Mouse (Mus musculus): ENCODE measurements at regions not wholly inside any gene's neighbourhood (a gene's known extent, or its start where the extent isn't known, plus 50 kb on each side); places are given as distances from the start of the nearest gene placed in this dataset.

- Histone ChIP-seq H3K27ac (ENCODE audit: insufficient read depth, low read depth, low read length) (no peak overlapping the region), H3K4me1 (ENCODE audit: control insufficient read depth, insufficient read depth, low read length) (peaks cover 37% of the 10 kb centered on the region), H3K4me3 (ENCODE audit: insufficient read depth, low read length) (no peak overlapping the region)
- TF ChIP-seq POLR2A (IDR thresholded peaks at IDR 0.05; ENCODE audit: borderline replicate concordance, low read depth, low read length) = no peak
Measured at GRCm38 (mm10) chr3:8751356-8751755, 858.5 kb downstream of the Zfp704 start.

GRCm38 (mm10) chr3:8750858-8751257 lies 859.0 kb downstream of the Zfp704 start:
- Histone ChIP-seq H3K27ac (ENCODE audit: insufficient read depth, low read depth, low read length) (no peak overlapping the region), H3K4me3 (ENCODE audit: insufficient read depth, low read length) (no peak overlapping the region), H3K4me1 (ENCODE audit: control insufficient read depth, insufficient read depth, low read length) (peaks cover 35% of the 10 kb centered on the region)
- no peak for TF ChIP-seq CTCF (IDR thresholded peaks at IDR 0.05; ENCODE audit: low read depth, low read length)
- TF ChIP-seq POLR2A (IDR thresholded peaks at IDR 0.05; ENCODE audit: borderline replicate concordance, low read depth, low read length) = no peak

- Histone ChIP-seq H3K4me1 (ENCODE audit: control insufficient read depth, insufficient read depth, low read length) (peaks cover 37% of the 10 kb centered on the region), H3K4me3 (ENCODE audit: insufficient read depth, low read length) (no peak overlapping the region), H3K27ac (ENCODE audit: insufficient read depth, low read depth, low read length) (no peak overlapping the region)
- no peak for TF ChIP-seq POLR2A (IDR thresholded peaks at IDR 0.05; ENCODE audit: borderline replicate concordance, low read depth, low read length)
- no peak for TF ChIP-seq CTCF (IDR thresholded peaks at IDR 0.05; ENCODE audit: low read depth, low read length)
Measured at GRCm38 (mm10) chr3:8750162-8750561, 859.7 kb downstream of the Zfp704 start.

- H3K4me3 ChIP-seq (ENCODE audit: insufficient read depth, low read length) = no peak overlapping the region; the same call in 1 of the 2 replicates
- TF ChIP-seq POLR2A (IDR thresholded peaks at IDR 0.05; ENCODE audit: borderline replicate concordance, low read depth, low read length) (no peak), CTCF (IDR thresholded peaks at IDR 0.05; ENCODE audit: low read depth, low read length) (no peak)
- peaks cover 42% of the 10 kb centered on the region for H3K4me1 ChIP-seq (ENCODE audit: control insufficient read depth, insufficient read depth, low read length)
- H3K27ac ChIP-seq (ENCODE audit: insufficient read depth, low read depth, low read length) = peak overlapping the region; percentile 95
Measured at GRCm38 (mm10) chr3:8747201-8747600, 862.7 kb downstream of the Zfp704 start.

- Histone ChIP-seq H3K4me3 (ENCODE audit: insufficient read depth, low read length) (peak overlapping the region; percentile 22), H3K4me1 (ENCODE audit: control insufficient read depth, insufficient read depth, low read length) (peaks cover 46% of the 10 kb centered on the region), H3K27ac (ENCODE audit: insufficient read depth, low read depth, low read length) (peak overlapping the region; percentile 95)
- TF ChIP-seq POLR2A (IDR thresholded peaks at IDR 0.05; ENCODE audit: borderline replicate concordance, low read depth, low read length) = no peak
- TF ChIP-seq CTCF (IDR thresholded peaks at IDR 0.05; ENCODE audit: low read depth, low read length) = no peak
Measured at GRCm38 (mm10) chr3:8746677-8747076, 863.2 kb downstream of the Zfp704 start.

GRCm38 (mm10) chr3:8746037-8746436 lies 863.8 kb downstream of the Zfp704 start:
- peaks cover 48% of the 10 kb centered on the region for H3K4me1 ChIP-seq (ENCODE audit: control insufficient read depth, insufficient read depth, low read length)
- H3K4me3 ChIP-seq (ENCODE audit: insufficient read depth, low read length) = no peak overlapping the region
- TF ChIP-seq CTCF (IDR thresholded peaks at IDR 0.05; ENCODE audit: low read depth, low read length) = no peak
- no peak for TF ChIP-seq POLR2A (IDR thresholded peaks at IDR 0.05; ENCODE audit: borderline replicate concordance, low read depth, low read length)
- H3K27ac ChIP-seq (ENCODE audit: insufficient read depth, low read depth, low read length) = peak overlapping the region; percentile 95

- H3K4me1 ChIP-seq (ENCODE audit: control insufficient read depth, insufficient read depth, low read length) = peaks cover 46% of the 10 kb centered on the region
- peak overlapping the region; percentile 50 for H3K27ac ChIP-seq (ENCODE audit: insufficient read depth, low read depth, low read length)
- no peak overlapping the region for H3K4me3 ChIP-seq (ENCODE audit: insufficient read depth, low read length)
- TF ChIP-seq CTCF (IDR thresholded peaks at IDR 0.05; ENCODE audit: low read depth, low read length) = no peak
- TF ChIP-seq POLR2A (IDR thresholded peaks at IDR 0.05; ENCODE audit: borderline replicate concordance, low read depth, low read length) = no peak
Measured at GRCm38 (mm10) chr3:8744857-8745256, 865.0 kb downstream of the Zfp704 start.

- TF ChIP-seq CTCF (IDR thresholded peaks at IDR 0.05; ENCODE audit: low read depth, low read length) = no peak
- no peak for TF ChIP-seq POLR2A (IDR thresholded peaks at IDR 0.05; ENCODE audit: borderline replicate concordance, low read depth, low read length)
- H3K27ac ChIP-seq (ENCODE audit: insufficient read depth, low read depth, low read length) = no peak overlapping the region
- no peak overlapping the region for H3K4me3 ChIP-seq (ENCODE audit: insufficient read depth, low read length)
- H3K4me1 ChIP-seq (ENCODE audit: control insufficient read depth, insufficient read depth, low read length) = peaks cover 46% of the 10 kb centered on the region
Measured at GRCm38 (mm10) chr3:8743650-8744049, 866.2 kb downstream of the Zfp704 start.

- TF ChIP-seq CTCF (IDR thresholded peaks at IDR 0.05; ENCODE audit: low read depth, low read length) (no peak), POLR2A (IDR thresholded peaks at IDR 0.05; ENCODE audit: borderline replicate concordance, low read depth, low read length) (no peak)
- H3K27ac ChIP-seq (ENCODE audit: insufficient read depth, low read depth, low read length) = no peak overlapping the region
- H3K4me3 ChIP-seq (ENCODE audit: insufficient read depth, low read length) = no peak overlapping the region
- H3K4me1 ChIP-seq (ENCODE audit: control insufficient read depth, insufficient read depth, low read length) = peaks cover 41% of the 10 kb centered on the region
Measured at GRCm38 (mm10) chr3:8741266-8742023, 868.4 kb downstream of the Zfp704 start.

- no peak overlapping the region for H3K4me3 ChIP-seq (ENCODE audit: insufficient read depth, low read length)
- H3K27ac ChIP-seq (ENCODE audit: insufficient read depth, low read depth, low read length) = no peak overlapping the region
- TF ChIP-seq CTCF (IDR thresholded peaks at IDR 0.05; ENCODE audit: low read depth, low read length) (no peak), POLR2A (IDR thresholded peaks at IDR 0.05; ENCODE audit: borderline replicate concordance, low read depth, low read length) (no peak)
- peaks cover 45% of the 10 kb centered on the region for H3K4me1 ChIP-seq (ENCODE audit: control insufficient read depth, insufficient read depth, low read length)
Measured at GRCm38 (mm10) chr3:8740710-8741109, 869.2 kb downstream of the Zfp704 start.

All from bone marrow macrophage, adult 2 months (primary cell).